Mouse (Mus musculus) thymus, adult 2 months (tissue): Measurements from ENCODE around the gene Rap1gap2.

Source experiments
- CTCF ChIP-seq: fragments of 200-500 bp; IDR thresholded peaks from 2 replicates; pipeline ENCODE4 v1.5.1; 2012; ENCODE audit warnings: mild to moderate bottlenecking, control low read depth, low read length, moderate library complexity, borderline replicate concordance; ENCODE audit not compliant: control insufficient read depth, poor library complexity, insufficient read depth; ENCODE audit errors: extremely low read depth
- POLR2A ChIP-seq: fragments of 200-500 bp; IDR thresholded peaks from 2 replicates; pipeline ENCODE4 v1.6.1; 2012; ENCODE audit warnings: mild to moderate bottlenecking, low read length, control low read depth, moderate library complexity; ENCODE audit not compliant: control insufficient read depth, poor library complexity, insufficient read depth; ENCODE audit errors: extremely low read depth

- TF ChIP-seq CTCF (no peak), POLR2A (no peak)
Measured at GRCm38 (mm10) chr11:74465712-74466111, 145.0 kb downstream of the Rap1gap2 start.
